Mouse (Mus musculus) CH12.LX (cell line): ENCODE data around the gene Agap1. TPM values are rescaled to one million over a fixed set of nuclear protein-coding genes. Genes with fewer than 3 reads are reported as not detected.

ENCODE experiments used
- DNase-seq: peaks from one replicate; pipeline ENCODE4 v3.0.0-alpha.2; 2013; ENCODE audit errors: extremely low read depth
- H3K27ac ChIP-seq: 2 replicates; pipeline ENCODE4 v1.5.1; 2012; ENCODE audit warnings: low read depth, mild to moderate bottlenecking, control low read depth, moderate library complexity; ENCODE audit not compliant: insufficient read depth
- H3K27me3 ChIP-seq: replicated peaks from 2 replicates; pipeline ENCODE3; 2012; ENCODE audit warnings: inconsistent platforms
- H3K36me3 ChIP-seq, 2 experiments: replicated peaks in 1 of 2; 2 replicates each; pipeline versions ENCODE3 to v1.6.1; 2012; ENCODE audit warnings: inconsistent platforms in 1 of 2, low read length in 1 of 2, mild to moderate bottlenecking in 1 of 2, mixed read lengths in 1 of 2, moderate library complexity in 1 of 2; ENCODE audit not compliant: control insufficient read depth in 1 of 2, insufficient read depth in 1 of 2
- H3K4me1 ChIP-seq, 2 experiments: 2 replicates each; pipeline ENCODE4 v1.6.1; 2012; ENCODE audit warnings: inconsistent platforms in 1 of 2, moderate library complexity in 1 of 2; ENCODE audit not compliant: insufficient read depth in 2 of 2, control insufficient read depth in 1 of 2
- H3K4me2 ChIP-seq: 2 replicates; pipeline ENCODE4 v1.6.1; 2012; ENCODE audit warnings: low read depth, mild to moderate bottlenecking, control low read depth; ENCODE audit not compliant: poor library complexity, insufficient read depth, severe bottlenecking
- H3K4me3 ChIP-seq, 3 experiments: fragments of 150-350 bp in 1 of 3; sonication (generic) in 1 of 3; replicated peaks in 1 of 3; 2 replicates each; pipeline versions ENCODE3 to v1.5.1; 2011 to 2012; ENCODE audit warnings: low read depth in 2 of 3, low read length in 2 of 3, mild to moderate bottlenecking in 2 of 3, moderate library complexity in 2 of 3, control low read depth in 1 of 3, improper control_type of control experiment in 1 of 3, inconsistent platforms in 1 of 3, mixed read lengths in 1 of 3; ENCODE audit not compliant: poor library complexity in 1 of 3
- H3K79me2 ChIP-seq: replicated peaks from 2 replicates; pipeline ENCODE4 v1.6.1; 2012; ENCODE audit warnings: mild to moderate bottlenecking, moderate library complexity; ENCODE audit not compliant: control insufficient read depth, poor library complexity, insufficient read depth, severe bottlenecking; ENCODE audit errors: extremely low read depth
- H3K9ac ChIP-seq: 2 replicates; pipeline ENCODE4 v1.6.1; 2012; ENCODE audit warnings: low read depth, mild to moderate bottlenecking, control low read depth, moderate library complexity; ENCODE audit not compliant: insufficient read depth
- H3K9me3 ChIP-seq: replicated peaks from 2 replicates; pipeline ENCODE3; 2012; ENCODE audit warnings: low read length, inconsistent platforms, mixed read lengths
- BHLHE40 ChIP-seq: IDR thresholded peaks from 2 replicates; pipeline ENCODE4 v1.6.1; 2011; ENCODE audit warnings: mild to moderate bottlenecking, low read depth, low read length, improper control_type of control experiment
- CHD2 ChIP-seq: IDR thresholded peaks from 2 replicates; pipeline ENCODE4 v1.6.1; 2011; ENCODE audit warnings: low read length, improper control_type of control experiment
- E2F4 ChIP-seq: IDR thresholded peaks from 2 replicates; pipeline ENCODE4 v1.6.1; 2011; ENCODE audit warnings: low read depth, low read length, improper control_type of control experiment; ENCODE audit not compliant: insufficient replicate concordance
- ELF1 ChIP-seq: IDR thresholded peaks from 2 replicates; pipeline ENCODE4 v1.6.1; 2014; ENCODE audit warnings: low read depth, mild to moderate bottlenecking, inconsistent platforms, low read length, improper control_type of control experiment
- EP300 ChIP-seq: IDR thresholded peaks from 2 replicates; pipeline ENCODE4 v1.6.1; 2011; ENCODE audit warnings: low read length, improper control_type of control experiment
- GABPA ChIP-seq: IDR thresholded peaks from 2 replicates; pipeline ENCODE4 v1.6.1; 2012; ENCODE audit warnings: low read depth, low read length, improper control_type of control experiment, inconsistent platforms; ENCODE audit not compliant: insufficient replicate concordance
- JUND ChIP-seq: conservative IDR thresholded peaks from 2 replicates; pipeline ENCODE4 v1.6.1; 2011; ENCODE audit warnings: low read depth, low read length, improper control_type of control experiment
- MAFK ChIP-seq: IDR thresholded peaks from 2 replicates; pipeline ENCODE4 v1.6.1; 2011; ENCODE audit warnings: low read length, improper control_type of control experiment; ENCODE audit not compliant: insufficient replicate concordance
- MAZ ChIP-seq: IDR thresholded peaks from 2 replicates; pipeline ENCODE4 v1.6.1; 2012; ENCODE audit warnings: low read depth, mild to moderate bottlenecking, inconsistent platforms, low read length, improper control_type of control experiment, moderate library complexity
- NRF1 ChIP-seq: IDR thresholded peaks from 2 replicates; pipeline ENCODE4 v1.6.1; 2014; ENCODE audit warnings: low read depth, mild to moderate bottlenecking, inconsistent platforms, low read length, improper control_type of control experiment, moderate library complexity
- RAD21 ChIP-seq: IDR thresholded peaks from 2 replicates; pipeline ENCODE4 v1.6.1; 2011; ENCODE audit warnings: low read depth, mild to moderate bottlenecking, low read length, improper control_type of control experiment, moderate library complexity
- SIN3A ChIP-seq: IDR thresholded peaks from 2 replicates; pipeline ENCODE4 v1.6.1; 2012; ENCODE audit warnings: low read length, improper control_type of control experiment, inconsistent platforms
- TBP ChIP-seq: conservative IDR thresholded peaks from 2 replicates; pipeline ENCODE4 v1.6.1; 2011; ENCODE audit warnings: low read depth, low read length, improper control_type of control experiment
- TCF12 ChIP-seq: IDR thresholded peaks from 2 replicates; pipeline ENCODE4 v1.6.1; 2014; ENCODE audit warnings: low read depth, mild to moderate bottlenecking, inconsistent platforms, low read length, improper control_type of control experiment
- UBTF ChIP-seq: IDR thresholded peaks from 2 replicates; pipeline ENCODE4 v1.6.1; 2012; ENCODE audit warnings: low read depth, mild to moderate bottlenecking, inconsistent platforms, low read length, improper control_type of control experiment, moderate library complexity
- USF2 ChIP-seq: conservative IDR thresholded peaks from 2 replicates; pipeline ENCODE4 v1.6.1; 2011; ENCODE audit warnings: low read depth, low read length, improper control_type of control experiment
- ZC3H11A ChIP-seq: IDR thresholded peaks from 2 replicates; pipeline ENCODE4 v1.6.1; 2012; ENCODE audit warnings: low read depth, mild to moderate bottlenecking, inconsistent platforms, low read length, improper control_type of control experiment
- ZKSCAN1 ChIP-seq: IDR thresholded peaks from 2 replicates; pipeline ENCODE4 v1.6.1; 2012; ENCODE audit warnings: low read depth, inconsistent platforms, low read length, improper control_type of control experiment, borderline replicate concordance
- ZNF384 ChIP-seq: IDR thresholded peaks from 2 replicates; pipeline ENCODE4 v1.6.1; 2012; ENCODE audit warnings: low read depth, low read length, improper control_type of control experiment, inconsistent platforms
- dilution Hi-C: fragments of 300-500 bp; cut with MboI; formaldehyde crosslinking; loops from 2 replicates; pipeline ENCODE4 v1.14.3; 2020; ENCODE audit warnings: low sequenced_read_pairs; ENCODE audit not compliant: extremely low pct_unique_long_range_greater_than_20kb, extremely low pct_ligation_motif_present
- in situ Hi-C: fragments of 300-500 bp; cut with MboI; formaldehyde crosslinking; loops from 3 replicates; pipeline ENCODE4 v1.14.3; 2019; ENCODE audit warnings: low sequenced_read_pairs, low pct_ligation_motif_present, low pct_unique_long_range_greater_than_20kb, mixed read lengths
- polyA plus RNA-seq: library from polyadenylated mRNA; unstranded; fragments of >175 nt; gene quantifications from 2 replicates; pipeline ENCODE4 v1.2.1, GENCODE M21; 2012; ENCODE audit warnings: low read depth; ENCODE audit not compliant: insufficient read length
- total RNA-seq, 2 experiments: library from RNA; depleted of rRNA; stranded (reverse); fragments of 300-350 nt in 1 of 2; fragments of >200 nt in 1 of 2; gene quantifications; 2 replicates each; pipeline ENCODE4 v1.2.3; 2012 to 2014

Agap1 gene
- total and polyA plus RNA-seq, 3 experiments = not detected

DNA sequence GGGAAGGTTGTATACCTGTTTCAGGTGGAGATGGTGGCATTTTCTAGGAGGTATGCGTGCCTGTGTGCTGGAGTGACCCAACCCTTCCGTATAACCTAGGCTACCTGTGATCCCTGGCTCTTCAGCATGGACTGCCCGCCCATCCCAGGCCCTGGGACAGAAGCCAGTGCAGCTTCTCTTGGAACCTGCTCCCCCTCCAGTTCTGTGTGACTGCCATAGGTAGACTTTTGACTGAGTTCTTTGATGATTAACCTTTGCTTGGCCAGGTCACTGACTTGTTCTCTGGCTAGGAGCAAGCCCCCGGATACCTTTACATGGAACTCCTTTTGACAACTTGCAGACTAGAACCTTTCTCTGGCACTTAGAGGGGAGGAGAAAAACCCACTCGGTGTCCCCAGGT is 19.3 kb downstream of the Agap1 start:
- H3K27ac ChIP-seq = no peak overlapping the region
- H3K36me3 ChIP-seq = no peaks in the 10 kb centered on the region
- H3K9ac ChIP-seq = no peak overlapping the region
- H3K4me2 ChIP-seq = no peak overlapping the region
- H3K4me1 ChIP-seq = no peaks in the 10 kb centered on the region
- dilution Hi-C loops (no loop called here), in situ Hi-C loops (no loop called here)
- H3K4me3 ChIP-seq = no peak overlapping the region
- DNase-seq = no peak
- H3K27me3 ChIP-seq = no peaks in the 10 kb centered on the region
- TF ChIP-seq TBP = no peak
- TF ChIP-seq USF2 = no peak
- no peak for TF ChIP-seq UBTF
- H3K79me2 ChIP-seq = no peaks in the 10 kb centered on the region
- peaks cover 97% of the 10 kb centered on the region for H3K9me3 ChIP-seq

DNA sequence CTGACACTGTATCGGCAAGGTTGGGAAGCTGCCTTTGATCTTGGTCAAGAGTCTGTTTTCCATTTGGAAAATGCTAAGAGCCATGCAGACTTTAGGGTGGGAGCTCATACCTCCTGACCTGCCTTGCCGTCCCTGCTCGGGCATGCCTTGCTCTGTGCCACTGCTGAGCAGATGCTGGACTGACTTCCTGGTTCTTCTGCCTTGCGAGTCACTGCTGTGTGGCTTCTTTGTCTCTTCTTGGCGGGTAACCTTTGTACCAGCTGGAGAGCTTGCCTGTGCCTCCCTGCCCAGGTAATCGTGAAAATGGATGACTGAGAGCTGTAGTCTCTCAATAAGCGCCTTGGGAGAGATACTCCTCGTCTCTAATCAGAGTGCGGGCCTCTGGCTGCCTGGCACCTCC is 20.2 kb downstream of the Agap1 start:
- peaks cover 98% of the 10 kb centered on the region for H3K9me3 ChIP-seq
- H3K4me1 ChIP-seq = no peaks in the 10 kb centered on the region
- no peak for TF ChIP-seq TCF12
- no peak for TF ChIP-seq BHLHE40
- TF ChIP-seq, all 38 proteins: peak for 0
- Histone ChIP-seq H3K4me3 (no peak overlapping the region), H3K36me3 (no peaks in the 10 kb centered on the region), H3K4me2 (no peak overlapping the region), H3K27me3 (no peaks in the 10 kb centered on the region), H3K9ac (no peak overlapping the region), H3K79me2 (no peaks in the 10 kb centered on the region), H3K27ac (no peak overlapping the region)
- dilution Hi-C loops = no loop called here
- no peak for DNase-seq
- in situ Hi-C loops = no loop called here

DNA sequence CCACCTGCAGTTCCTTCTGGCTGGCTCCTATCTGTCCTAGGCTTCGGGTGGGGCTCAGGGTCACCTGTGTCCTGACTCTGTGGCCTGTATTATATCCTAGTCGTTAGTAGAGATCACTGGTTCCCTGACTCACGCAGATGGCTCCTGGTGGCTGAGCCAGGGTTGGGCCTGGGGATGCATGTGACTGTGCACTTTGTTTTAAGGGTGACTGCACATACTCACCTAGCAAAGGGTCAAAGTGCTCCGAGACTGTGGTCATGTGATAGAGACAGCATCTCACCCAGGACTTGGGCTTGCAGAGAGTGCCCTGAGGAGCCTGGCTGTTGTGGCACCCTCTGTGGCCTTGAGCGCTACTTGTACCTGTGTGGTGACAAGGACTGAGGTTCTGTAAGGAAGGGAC is 22.4 kb downstream of the Agap1 start:
- dilution Hi-C loops = no loop called here
- Histone ChIP-seq H3K27me3 (no peaks in the 10 kb centered on the region), H3K9ac (no peak overlapping the region), H3K27ac (no peak overlapping the region), H3K4me2 (no peak overlapping the region), H3K36me3 (no peaks in the 10 kb centered on the region), H3K4me1 (no peaks in the 10 kb centered on the region), H3K4me3 (no peak overlapping the region), H3K79me2 (no peaks in the 10 kb centered on the region), H3K9me3 (peaks cover 97% of the 10 kb centered on the region)
- DNase-seq = no peak
- TF ChIP-seq JUND (no peak), ZKSCAN1 (no peak), TBP (no peak), SIN3A (no peak), MAZ (no peak), ZC3H11A (no peak), UBTF (no peak), MAFK (no peak), EP300 (no peak), ZNF384 (no peak), CHD2 (no peak), RAD21 (no peak), GABPA (no peak), NRF1 (no peak), E2F4 (no peak), ELF1 (no peak)
- in situ Hi-C loops = no loop called here
